Mouse (Mus musculus): ENCODE results near the gene Pqlc3.

- no peak for TF ChIP-seq CTCF (IDR thresholded peaks at IDR 0.05; ENCODE audit: control insufficient read depth, insufficient read depth, insufficient replicate concordance, low read depth, low read length)
- TF ChIP-seq POLR2A (IDR thresholded peaks at IDR 0.05; ENCODE audit: control insufficient read depth, low read depth, low read length), result no peak
Measured at GRCm38 (mm10) chr12:16966811-16967210, 33.4 kb downstream of the Pqlc3 start.

All from testis, adult 2 months (tissue).